Mouse (Mus musculus): ENCODE results near the gene Rab21.

Rab21 gene

DNA sequence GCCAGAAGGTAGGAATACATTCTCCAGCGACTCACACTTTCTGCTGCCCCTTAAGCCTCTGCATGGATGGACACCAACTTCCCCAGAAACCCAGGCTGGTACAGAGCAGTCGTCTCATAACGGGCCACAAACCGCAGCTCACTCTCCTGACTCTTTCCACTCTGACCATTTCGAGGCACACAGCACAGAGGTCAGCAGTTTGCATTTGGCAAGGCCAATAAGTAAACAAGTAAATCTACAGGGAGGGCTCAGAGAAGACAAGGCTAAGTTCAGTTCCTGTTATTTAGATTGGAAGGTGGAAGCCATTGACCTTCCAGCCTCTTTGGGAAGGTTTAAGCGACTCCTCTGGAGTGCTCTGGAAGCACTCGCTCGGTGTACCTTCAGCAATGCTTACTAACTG is 26.5 kb downstream of the Rab21 start:
- CTCF ChIA-PET = no interaction called here

- CTCF ChIA-PET = no interaction called here
Measured at GRCm38 (mm10) chr10:115284170-115284569, 31.2 kb downstream of the Rab21 start.

DNA sequence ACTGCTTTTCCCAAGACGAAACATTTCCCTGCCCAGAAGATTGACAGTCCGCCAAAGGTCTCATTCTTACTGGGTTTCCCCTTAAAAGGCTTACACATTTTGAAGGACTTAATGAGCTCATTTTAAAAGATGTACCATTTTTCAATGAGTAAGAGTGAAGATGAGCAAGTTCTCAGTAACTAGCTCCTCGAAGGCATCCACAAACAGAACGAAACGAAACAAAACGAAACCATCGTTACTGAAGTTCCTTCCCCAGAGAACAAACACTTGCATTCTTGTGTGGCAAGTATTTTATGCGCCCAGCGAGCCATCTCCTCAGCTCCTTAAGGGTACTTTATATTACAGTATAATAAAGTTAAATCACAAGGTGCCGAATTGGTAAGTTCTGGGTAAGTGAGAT is 34.0 kb downstream of the Rab21 start:
- CTCF ChIA-PET = no interaction called here

DNA sequence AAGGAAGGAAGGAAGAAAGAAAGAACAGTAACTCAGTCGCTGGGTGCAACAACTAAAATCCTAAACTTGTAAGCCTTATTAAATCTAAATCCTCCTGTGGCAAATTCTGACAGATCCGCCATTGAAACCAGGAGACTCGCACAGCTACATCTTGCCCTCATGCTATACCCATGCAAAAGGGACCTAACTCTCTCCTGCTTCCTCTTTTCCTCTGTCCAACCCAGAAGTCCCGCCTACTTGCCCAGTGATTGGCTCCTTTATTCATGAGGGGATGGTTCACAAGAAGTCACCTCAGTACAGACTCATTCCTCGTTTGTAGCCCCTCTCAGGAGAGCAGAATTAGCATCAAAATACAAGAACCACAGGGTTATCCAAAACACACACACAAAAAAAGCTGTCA is 43.7 kb downstream of the Rab21 start:
- CTCF ChIA-PET = no interaction called here

DNA sequence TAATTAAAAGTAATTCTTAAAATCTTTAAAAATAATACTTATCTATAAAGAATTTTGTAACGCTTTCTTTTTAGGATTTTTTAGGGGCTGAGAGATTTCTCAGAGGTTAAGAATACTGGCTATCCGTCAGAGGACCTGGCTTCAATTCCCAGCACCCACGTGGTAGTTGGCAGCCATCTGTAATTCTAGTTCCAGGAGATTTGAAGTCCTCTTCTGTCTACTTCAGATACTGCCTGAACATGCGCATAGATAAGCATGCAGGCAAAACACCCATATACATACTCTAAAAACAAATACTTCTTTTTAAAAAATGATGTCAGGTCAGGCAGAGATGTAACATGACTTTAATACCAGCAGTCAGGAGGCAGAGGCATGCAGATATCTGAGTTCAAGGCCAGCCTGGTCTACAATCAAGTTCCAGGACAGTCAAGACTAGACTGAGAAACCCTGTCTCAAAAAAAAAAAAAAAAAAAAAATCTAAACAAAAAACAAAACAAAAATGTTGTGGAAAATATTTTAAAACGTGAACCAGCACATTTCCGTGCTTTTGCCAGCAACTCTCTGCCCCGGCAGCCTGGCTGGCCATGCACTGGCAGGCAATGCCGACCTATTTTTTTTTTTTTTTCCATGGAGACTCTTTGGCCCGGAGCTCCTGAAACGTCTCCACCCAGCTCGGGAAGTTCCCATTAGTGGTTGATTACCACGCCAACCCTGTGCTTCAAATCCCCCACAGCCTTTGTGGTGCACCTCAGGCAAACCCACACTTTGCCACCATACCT is 44.6 kb downstream of the Rab21 start:
- CTCF ChIA-PET = no interaction called here

DNA sequence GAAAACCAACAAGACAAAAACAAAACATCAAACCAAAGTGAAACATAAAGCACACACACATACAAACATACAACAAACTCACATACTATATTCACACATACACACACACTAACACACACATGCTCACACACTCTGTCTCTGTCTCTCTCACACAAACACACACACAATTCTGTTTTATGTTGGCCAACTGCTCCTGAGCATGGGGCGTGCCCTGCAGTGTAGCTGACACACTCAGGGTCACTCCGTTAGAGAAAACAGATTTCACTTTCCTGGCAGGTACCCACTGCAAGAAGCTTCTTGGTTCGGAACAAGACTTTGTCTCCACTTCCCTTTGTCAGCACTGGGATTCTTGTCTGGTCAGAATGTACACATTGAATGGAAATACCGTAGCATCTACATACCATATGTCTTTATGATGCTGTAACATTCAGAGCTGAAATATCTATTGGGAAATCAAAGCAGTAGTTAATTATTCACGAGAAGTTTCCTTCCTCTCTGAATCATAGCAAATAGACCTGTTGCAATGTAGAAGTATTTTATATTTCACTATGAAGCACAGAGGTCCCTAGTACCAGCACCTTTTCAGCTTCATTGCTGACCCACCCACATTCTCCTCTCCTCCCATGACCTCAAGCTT is 52.4 kb downstream of the Rab21 start:
- CTCF ChIA-PET = interaction anchor here (1.5 kb wide), 1 partner anchor 12 kb away, joined by 3 read pairs; no protein-coding TSS in a partner anchor

GRCm38 (mm10) chr10:115262261-115262660 is 53.1 kb downstream of the Rab21 start:
- CTCF ChIA-PET = interaction anchor here (1.5 kb wide), 1 partner anchor 13 kb away, joined by 3 read pairs; no protein-coding TSS in a partner anchor

DNA sequence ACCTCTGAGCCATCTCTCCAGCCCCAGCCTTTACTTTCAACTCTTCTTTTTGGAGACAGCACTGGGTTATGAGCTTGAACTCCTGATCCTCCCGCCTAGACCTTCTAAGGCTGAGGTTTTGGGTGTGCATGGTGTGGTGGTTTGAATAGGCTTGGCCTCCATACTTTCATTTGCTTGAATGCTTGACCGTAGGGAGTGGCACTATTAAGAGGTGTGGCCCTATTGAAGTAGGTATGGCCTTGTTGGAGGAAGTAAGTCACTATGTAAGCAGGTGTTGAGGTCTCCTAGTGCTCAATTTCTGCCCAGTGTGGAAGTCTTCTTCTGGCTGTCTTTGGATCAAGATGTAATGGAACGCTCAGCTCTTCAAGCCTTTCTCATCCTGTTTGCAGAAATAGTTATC is 54.0 kb downstream of the Rab21 start:
- CTCF ChIA-PET = no interaction called here

DNA sequence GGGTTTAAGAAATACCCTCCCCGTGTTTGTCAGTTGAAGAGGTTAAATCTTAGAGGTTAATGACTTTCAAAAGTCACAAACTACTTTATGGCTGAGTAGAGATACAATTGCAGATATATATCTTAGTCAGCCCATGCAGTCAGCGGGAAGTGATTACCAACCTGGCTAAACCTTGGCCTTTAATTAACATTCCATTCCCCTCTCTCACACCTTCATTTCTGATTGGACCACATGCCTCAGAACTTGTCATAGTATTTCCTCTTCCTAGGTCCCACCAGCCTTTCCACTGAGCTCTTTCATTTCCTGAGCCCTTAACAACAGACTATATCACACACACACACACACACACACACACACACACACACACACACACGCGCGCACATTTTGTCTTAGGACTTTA is 59.2 kb downstream of the Rab21 start:
- CTCF ChIA-PET = no interaction called here

DNA sequence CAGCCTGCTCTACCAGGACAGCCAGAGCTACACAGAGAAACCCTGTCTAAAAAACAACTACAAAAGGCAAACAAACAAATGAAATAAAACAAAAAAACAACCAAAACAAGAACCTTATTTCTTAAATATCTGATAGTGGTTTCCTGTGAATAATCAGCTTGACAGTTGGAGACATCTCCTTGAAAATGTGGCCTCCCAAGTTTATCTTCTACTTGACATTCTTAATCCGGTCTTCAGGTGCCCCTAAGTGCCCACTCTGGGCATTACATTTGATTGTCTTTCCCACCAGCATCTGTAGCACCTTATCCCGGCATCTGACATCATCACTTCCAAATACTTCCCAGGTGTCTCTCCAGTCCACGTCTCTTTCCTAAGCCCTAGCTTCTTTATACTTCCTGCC is 61.9 kb downstream of the Rab21 start:
- CTCF ChIA-PET = no interaction called here

GRCm38 (mm10) chr10:115252321-115252757 is 63.1 kb downstream of the Rab21 start:
- CTCF ChIA-PET = no interaction called here

DNA sequence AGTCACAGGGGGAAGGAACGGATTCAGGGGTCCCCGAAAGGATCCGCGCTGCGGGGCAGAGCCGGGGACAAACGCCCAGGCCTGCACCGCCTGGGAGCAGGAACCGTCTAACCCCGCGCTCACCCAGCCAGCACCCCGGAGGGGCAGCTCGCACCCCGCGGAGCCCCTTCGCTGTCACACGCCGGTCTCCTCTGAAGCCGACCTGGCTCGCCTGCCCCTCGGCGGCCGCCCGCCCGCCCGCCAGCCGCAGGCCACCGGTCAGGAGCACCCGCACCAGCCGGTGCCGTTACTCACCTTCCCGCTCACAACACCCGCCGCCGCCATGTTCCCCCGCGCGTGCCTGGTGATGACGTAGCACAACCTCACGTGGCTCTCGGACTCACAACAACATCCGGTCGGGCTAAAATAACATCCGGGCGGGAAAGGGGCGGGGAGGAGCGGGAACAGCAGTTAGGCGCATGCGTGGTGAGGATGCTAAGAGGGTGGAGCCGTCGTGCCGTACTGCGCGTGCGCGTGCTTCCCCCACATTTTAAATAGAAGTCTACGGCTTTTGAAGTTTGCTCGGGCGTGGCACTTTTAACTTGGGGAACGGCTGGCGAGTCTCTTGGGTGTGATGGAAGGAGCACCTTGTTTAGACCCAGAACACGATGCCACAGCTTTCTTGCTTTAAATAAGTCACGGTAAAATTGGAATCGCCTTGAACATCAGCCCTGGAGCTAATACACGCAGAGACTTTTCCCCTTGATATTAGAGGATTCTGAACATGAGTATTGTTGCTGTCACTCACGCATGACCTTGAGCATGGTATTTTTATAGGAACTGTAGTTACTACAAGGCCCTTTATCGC is 64.1 kb downstream of the Rab21 start, which contains the start of gene Tbc1d15:
Gene Tbc1d15 (minus strand): TSS at position 380 of the 847 bp plus-strand sequence.
- CTCF ChIA-PET = no interaction called here

- CTCF ChIA-PET = no interaction called here
Measured at GRCm38 (mm10) chr10:115250235-115251087, 64.9 kb downstream of the Rab21 start.

DNA sequence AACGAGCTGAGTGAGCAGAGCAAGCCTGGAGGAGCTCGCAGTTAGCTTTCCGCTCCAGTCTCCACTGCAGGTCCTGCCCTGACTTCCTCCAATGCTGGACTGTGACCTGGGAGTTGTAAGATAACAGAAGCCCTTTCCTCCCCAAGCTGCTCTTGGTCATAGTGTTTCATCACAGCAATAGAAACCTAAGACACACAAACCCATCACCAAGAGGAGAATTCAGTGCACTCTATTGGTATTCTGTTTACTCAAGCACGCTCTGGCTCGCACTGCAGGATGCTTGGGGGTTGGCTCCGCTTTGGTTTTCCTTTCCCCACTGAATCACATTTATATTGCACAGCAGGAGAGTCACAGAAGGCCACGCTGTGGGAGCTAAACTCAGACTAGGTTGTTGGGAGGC is 67.4 kb downstream of the Rab21 start:
- CTCF ChIA-PET = no interaction called here

GRCm38 (mm10) chr10:115245488-115245887 is 69.9 kb downstream of the Rab21 start:
- CTCF ChIA-PET = interaction anchor here (0.6 kb wide), 1 partner anchor 1226 kb away, joined by 3 read pairs; no protein-coding TSS in a partner anchor

DNA sequence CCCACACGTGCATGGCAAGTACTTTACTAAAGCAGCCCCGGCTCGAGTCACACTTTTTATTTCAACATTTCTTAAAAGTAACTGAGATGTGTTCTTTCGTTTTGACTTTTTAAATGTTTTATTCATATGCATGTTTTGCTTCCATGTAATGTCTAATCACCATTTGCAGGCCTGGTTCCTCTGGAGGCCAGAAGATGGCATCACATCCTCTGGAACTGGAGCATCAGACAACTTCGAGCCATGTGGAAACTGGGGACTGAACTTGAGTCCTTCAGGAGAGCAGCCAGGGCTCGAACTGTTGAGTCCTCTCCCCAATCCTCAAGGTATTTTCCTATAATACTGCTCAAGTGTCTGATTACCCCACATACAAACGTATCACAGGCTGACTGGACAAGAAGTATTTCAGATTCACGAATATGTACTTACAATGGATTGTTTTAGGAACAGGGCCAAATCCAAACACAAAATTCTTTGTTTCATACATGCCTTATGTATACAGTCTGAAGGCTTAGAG is 74.3 kb downstream of the Rab21 start:
- CTCF ChIA-PET = no interaction called here

GRCm38 (mm10) chr10:115237931-115238330 is 77.5 kb downstream of the Rab21 start:
- CTCF ChIA-PET = no interaction called here
